Mouse (Mus musculus): ENCODE measurements at regions not wholly inside any gene's neighbourhood (a gene's known extent, or its start where the extent isn't known, plus 50 kb on each side); places are given as distances from the start of the nearest gene placed in this dataset.

- H3K27ac ChIP-seq (ENCODE audit: low read depth, low read length): no peak overlapping the region
- DNase-seq (ENCODE audit: low spot score): peak; percentile 27
Observed at GRCm38 (mm10) chr2:71655504-71656390, 89.7 kb upstream of the Itga6 start.

GRCm38 (mm10) chr2:71656611-71657244 is 88.7 kb upstream of the Itga6 start:
- Histone ChIP-seq H3K9me3 (ENCODE audit: low read length) (no peaks in the 10 kb centered on the region), H3K27me3 (ENCODE audit: insufficient read depth, low read length) (no peaks in the 10 kb centered on the region), H3K36me3 (ENCODE audit: insufficient read depth, low read length) (no peaks in the 10 kb centered on the region), H3K4me3 (ENCODE audit: low read depth, low read length) (no peak overlapping the region), H3K9ac (replicated peaks; ENCODE audit: low read length, poor library complexity, severe bottlenecking) (no peak overlapping the region), H3K4me1 (ENCODE audit: insufficient read depth, low read length) (peaks cover 13% of the 10 kb centered on the region), H3K4me2 (ENCODE audit: low read depth, low read length, poor library complexity, severe bottlenecking) (no peak overlapping the region), H3K27ac (ENCODE audit: low read depth, low read length) (no peak overlapping the region)
- no peak for DNase-seq (ENCODE audit: low spot score)
- TF ChIP-seq CTCF (IDR thresholded peaks at IDR 0.05): no peak
- no peak for ATAC-seq (ENCODE audit: low FRiP score)
- WGBS: 59% methylated on average over 8 of the region's 8 CpGs

More at GRCm38 (mm10) chr2:71655504-71656390, 89.7 kb upstream of the Itga6 start:
- Histone ChIP-seq H3K27me3 (ENCODE audit: insufficient read depth, low read length) (no peaks in the 10 kb centered on the region), H3K36me3 (ENCODE audit: insufficient read depth, low read length) (no peaks in the 10 kb centered on the region), H3K9me3 (ENCODE audit: low read length) (no peaks in the 10 kb centered on the region), H3K4me2 (ENCODE audit: low read depth, low read length, poor library complexity, severe bottlenecking) (peak overlapping the region; percentile 58), H3K9ac (replicated peaks; ENCODE audit: low read length, poor library complexity, severe bottlenecking) (peak overlapping the region; percentile 51), H3K4me3 (ENCODE audit: low read depth, low read length) (peak overlapping the region; percentile 22), H3K4me1 (ENCODE audit: insufficient read depth, low read length) (peaks cover 15% of the 10 kb centered on the region)
- no peak for TF ChIP-seq CTCF (IDR thresholded peaks at IDR 0.05)
- 2% methylated on average over 19 of the region's 19 CpGs for WGBS
- ATAC-seq (ENCODE audit: low FRiP score): peak; percentile 64

- Histone ChIP-seq H3K9me3 (ENCODE audit: low read length) (no peaks in the 10 kb centered on the region), H3K4me1 (ENCODE audit: insufficient read depth, low read length) (no peaks in the 10 kb centered on the region), H3K4me3 (ENCODE audit: low read depth, low read length) (no peak overlapping the region), H3K27me3 (ENCODE audit: insufficient read depth, low read length) (no peaks in the 10 kb centered on the region), H3K27ac (ENCODE audit: low read depth, low read length) (no peak overlapping the region), H3K9ac (replicated peaks; ENCODE audit: low read length, poor library complexity, severe bottlenecking) (no peak overlapping the region), H3K36me3 (ENCODE audit: insufficient read depth, low read length) (no peaks in the 10 kb centered on the region), H3K4me2 (ENCODE audit: low read depth, low read length, poor library complexity, severe bottlenecking) (no peak overlapping the region)
- DNase-seq (ENCODE audit: low spot score) (no peak), ATAC-seq (ENCODE audit: low FRiP score) (no peak)
- no peak for TF ChIP-seq CTCF (IDR thresholded peaks at IDR 0.05)
Observed at GRCm38 (mm10) chr2:71661438-71661837, 84.0 kb upstream of the Itga6 start.

GRCm38 (mm10) chr2:71661986-71662385 is 83.4 kb upstream of the Itga6 start:
- Histone ChIP-seq H3K9me3 (ENCODE audit: low read length) (no peaks in the 10 kb centered on the region), H3K36me3 (ENCODE audit: insufficient read depth, low read length) (no peaks in the 10 kb centered on the region), H3K27me3 (ENCODE audit: insufficient read depth, low read length) (no peaks in the 10 kb centered on the region), H3K27ac (ENCODE audit: low read depth, low read length) (no peak overlapping the region), H3K4me2 (ENCODE audit: low read depth, low read length, poor library complexity, severe bottlenecking) (no peak overlapping the region), H3K4me3 (ENCODE audit: low read depth, low read length) (no peak overlapping the region), H3K4me1 (ENCODE audit: insufficient read depth, low read length) (no peaks in the 10 kb centered on the region), H3K9ac (replicated peaks; ENCODE audit: low read length, poor library complexity, severe bottlenecking) (no peak overlapping the region)
- WGBS: 90% methylated on average over 5 of the region's 5 CpGs
- no peak for TF ChIP-seq CTCF (IDR thresholded peaks at IDR 0.05)
- ATAC-seq (ENCODE audit: low FRiP score): no peak
- no peak for DNase-seq (ENCODE audit: low spot score)

- Histone ChIP-seq H3K27ac (ENCODE audit: low read depth, low read length) (no peak overlapping the region), H3K27me3 (ENCODE audit: insufficient read depth, low read length) (no peaks in the 10 kb centered on the region), H3K4me1 (ENCODE audit: insufficient read depth, low read length) (no peaks in the 10 kb centered on the region), H3K4me2 (ENCODE audit: low read depth, low read length, poor library complexity, severe bottlenecking) (no peak overlapping the region), H3K9me3 (ENCODE audit: low read length) (no peaks in the 10 kb centered on the region), H3K4me3 (ENCODE audit: low read depth, low read length) (no peak overlapping the region), H3K9ac (replicated peaks; ENCODE audit: low read length, poor library complexity, severe bottlenecking) (no peak overlapping the region), H3K36me3 (ENCODE audit: insufficient read depth, low read length) (no peaks in the 10 kb centered on the region)
- ATAC-seq (ENCODE audit: low FRiP score): no peak
- WGBS: 81% methylated on average over 8 of the region's 8 CpGs
- DNase-seq (ENCODE audit: low spot score): no peak
- TF ChIP-seq CTCF (IDR thresholded peaks at IDR 0.05): no peak
Observed at GRCm38 (mm10) chr2:71663453-71663852, 82.0 kb upstream of the Itga6 start.

- no peaks in the 10 kb centered on the region for H3K9me3 ChIP-seq (ENCODE audit: low read length)
- ATAC-seq (ENCODE audit: low FRiP score) (no peak), DNase-seq (ENCODE audit: low spot score) (no peak)
- H3K4me3 ChIP-seq (ENCODE audit: low read depth, low read length): no peak overlapping the region
- H3K4me2 ChIP-seq (ENCODE audit: low read depth, low read length, poor library complexity, severe bottlenecking): no peak overlapping the region
- H3K27ac ChIP-seq (ENCODE audit: low read depth, low read length): no peak overlapping the region
- no peaks in the 10 kb centered on the region for H3K27me3 ChIP-seq (ENCODE audit: insufficient read depth, low read length)
- 90% methylated on average over 2 of the region's 2 CpGs for WGBS
- no peak for TF ChIP-seq CTCF (IDR thresholded peaks at IDR 0.05)
- no peaks in the 10 kb centered on the region for H3K4me1 ChIP-seq (ENCODE audit: insufficient read depth, low read length)
- no peak overlapping the region for H3K9ac ChIP-seq (replicated peaks; ENCODE audit: low read length, poor library complexity, severe bottlenecking)
- H3K36me3 ChIP-seq (ENCODE audit: insufficient read depth, low read length): no peaks in the 10 kb centered on the region
Observed at GRCm38 (mm10) chr2:71666927-71667326, 78.5 kb upstream of the Itga6 start.

All from midbrain, postnatal 0 days (tissue).